Mouse (Mus musculus) lung, adult 2 months (tissue): ENCODE data around the gene C1qtnf7. TPM values are rescaled to one million over a fixed set of nuclear protein-coding genes. Genes with fewer than 3 reads are reported as not detected.
A peak's percentile ranks its signal among the peaks of the same experiment; 100 is the strongest.

Source experiments
- DNase-seq: peaks from one replicate; pipeline ENCODE4 v3.0.0; 2022
- H3K4me1 ChIP-seq: fragments of 200-500 bp; 2 replicates; pipeline ENCODE4 v1.6.1; 2011; ENCODE audit warnings: low read length; ENCODE audit not compliant: control insufficient read depth, insufficient read depth
- H3K4me3 ChIP-seq: fragments of 200-500 bp; replicated peaks from 2 replicates; pipeline ENCODE3; 2011; ENCODE audit warnings: low read depth, mild to moderate bottlenecking, control low read depth, low read length; ENCODE audit errors: extremely low read depth
- CTCF ChIP-seq: fragments of 200-500 bp; IDR thresholded peaks from 2 replicates; pipeline ENCODE4 v1.5.1; 2011; ENCODE audit warnings: mild to moderate bottlenecking, low read length, control low read depth; ENCODE audit not compliant: insufficient read depth
- POLR2A ChIP-seq: fragments of 200-500 bp; IDR thresholded peaks from 2 replicates; pipeline ENCODE4 v1.6.1; 2011; ENCODE audit warnings: low read depth, mild to moderate bottlenecking, control low read depth, low read length, borderline replicate concordance; ENCODE audit errors: extremely low read depth
- WGBS: fragments of 180-500 bp; shearing (Covaris S2); methylation state at CpG from one replicate; pipeline ENCODE4 v1.1.7; 2018; 5-methylcytosine and 5-hydroxymethylcytosine counted together
- polyA plus RNA-seq: library from polyadenylated mRNA; depleted of rRNA; stranded (reverse); fragments of >200 nt; gene quantifications from 2 replicates; pipeline ENCODE4 v1.2.3, GENCODE M21; 2012

The C1qtnf7 gene
- polyA plus RNA-seq, 1 experiment: 25.3 TPM

GRCm38 (mm10) chr5:43601601-43602000 is 86.3 kb downstream of the C1qtnf7 start:
- WGBS: 74% methylated on average over 8 of the region's 8 CpGs
- H3K4me1 ChIP-seq: no peaks in the 10 kb centered on the region
- no peak overlapping the region for H3K4me3 ChIP-seq
- TF ChIP-seq CTCF (no peak), POLR2A (no peak)
- DNase-seq: no peak

DNA sequence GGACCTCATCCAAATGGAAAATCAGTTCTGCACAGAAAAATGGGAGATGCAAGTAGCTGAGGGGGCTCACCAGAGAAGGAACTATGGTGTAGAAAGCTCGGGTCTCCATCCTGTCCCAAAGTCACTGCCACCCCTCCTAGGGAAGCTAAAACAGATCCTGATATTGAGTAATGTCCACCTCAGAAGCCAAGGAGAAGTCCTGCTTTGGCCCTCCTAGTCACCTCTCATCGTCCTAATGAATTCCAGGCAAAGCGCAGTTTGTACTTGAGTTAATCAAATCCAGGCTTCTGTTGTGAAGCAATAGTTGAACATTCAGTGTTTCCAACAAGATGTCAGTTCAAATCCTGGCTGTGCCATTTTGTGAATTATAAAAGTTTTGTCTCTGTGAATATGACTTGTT is 87.2 kb downstream of the C1qtnf7 start:
- TF ChIP-seq CTCF (no peak), POLR2A (no peak)
- Histone ChIP-seq H3K4me1 (no peaks in the 10 kb centered on the region), H3K4me3 (no peak overlapping the region)
- 69% methylated on average over 3 of the region's 3 CpGs for WGBS
- no peak for DNase-seq

DNA sequence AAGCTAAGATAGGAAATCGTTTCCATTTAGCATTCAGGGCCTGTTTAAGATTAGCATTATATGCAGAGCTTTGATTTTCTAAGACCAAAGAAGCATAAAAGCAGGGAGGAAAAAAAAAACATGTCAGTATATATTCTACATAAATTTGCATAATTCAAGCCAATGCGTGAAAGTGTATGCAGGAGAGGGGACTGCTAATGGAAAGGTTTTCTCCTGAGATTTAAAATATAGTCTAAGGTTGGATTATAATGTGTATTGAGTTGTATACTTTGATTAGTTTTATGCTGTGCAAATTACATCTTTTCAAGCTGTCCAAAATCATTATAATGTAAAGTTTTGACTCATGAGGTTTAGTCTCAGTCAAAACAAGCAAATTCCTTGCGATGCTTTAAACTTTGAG is 88.2 kb downstream of the C1qtnf7 start:
- no peak for TF ChIP-seq CTCF
- TF ChIP-seq POLR2A: no peak
- WGBS: 87% methylated on average over 3 of the region's 3 CpGs
- no peak overlapping the region for H3K4me3 ChIP-seq
- DNase-seq: no peak
- H3K4me1 ChIP-seq: no peaks in the 10 kb centered on the region

DNA sequence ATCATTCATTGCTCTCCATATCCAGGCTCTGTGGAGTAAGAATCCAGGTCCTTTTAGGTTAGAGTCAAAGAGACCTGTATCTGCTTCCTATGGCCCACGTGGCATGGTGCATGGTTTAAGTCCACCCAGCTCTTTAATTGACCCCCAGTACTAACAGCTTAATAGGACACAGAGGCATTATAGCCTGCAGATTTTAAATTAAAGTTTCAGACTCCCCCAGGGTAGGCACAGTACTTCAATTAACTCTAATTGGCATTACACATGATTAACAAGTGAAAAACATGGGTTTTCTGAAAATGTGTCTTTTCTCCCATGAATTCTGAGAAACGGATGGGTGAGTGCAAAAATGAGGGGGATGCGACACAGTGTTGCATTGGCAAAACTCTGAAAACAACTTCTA is 92.7 kb downstream of the C1qtnf7 start:
- TF ChIP-seq CTCF: no peak
- TF ChIP-seq POLR2A: no peak
- H3K4me1 ChIP-seq: no peaks in the 10 kb centered on the region
- WGBS: 90% methylated on average over 3 of the region's 3 CpGs
- H3K4me3 ChIP-seq: no peak overlapping the region
- DNase-seq: no peak

- WGBS: 53% methylated on average over 1 of the region's 1 CpGs
- no peak for TF ChIP-seq POLR2A
- no peak for TF ChIP-seq CTCF
- no peak overlapping the region for H3K4me3 ChIP-seq
- no peaks in the 10 kb centered on the region for H3K4me1 ChIP-seq
- no peak for DNase-seq
Measured at GRCm38 (mm10) chr5:43609760-43610159, 94.4 kb downstream of the C1qtnf7 start.

GRCm38 (mm10) chr5:43621575-43622299 is 106.4 kb downstream of the C1qtnf7 start:
- TF ChIP-seq POLR2A: no peak
- TF ChIP-seq CTCF: no peak
- no peak for DNase-seq
- Histone ChIP-seq H3K4me3 (no peak overlapping the region), H3K4me1 (no peaks in the 10 kb centered on the region)
- WGBS: 61% methylated on average over 7 of the region's 7 CpGs

DNA sequence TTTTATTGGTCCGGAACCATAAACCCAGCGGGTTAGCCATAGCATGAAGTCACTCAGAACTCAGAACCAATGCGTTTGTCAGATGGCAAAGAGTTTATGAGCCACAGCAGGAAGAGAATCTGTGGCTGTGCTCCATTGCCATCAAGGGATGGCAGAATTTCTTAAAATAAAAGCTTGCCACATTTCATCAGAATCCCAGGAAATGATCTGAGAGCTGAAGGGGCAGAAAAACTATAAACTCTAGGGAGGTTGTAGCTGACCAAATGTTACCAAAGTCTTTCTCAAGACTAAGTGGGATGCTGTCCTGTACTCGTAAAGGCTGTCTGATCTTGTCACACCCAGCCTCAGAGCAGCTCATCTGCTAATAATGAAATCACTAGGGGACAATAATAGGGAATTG is 110.1 kb downstream of the C1qtnf7 start:
- 80% methylated on average over 4 of the region's 4 CpGs for WGBS
- H3K4me1 ChIP-seq: no peaks in the 10 kb centered on the region
- DNase-seq: no peak
- H3K4me3 ChIP-seq: no peak overlapping the region
- TF ChIP-seq POLR2A (no peak), CTCF (no peak)

- WGBS: 82% methylated on average over 5 of the region's 5 CpGs
- no peaks in the 10 kb centered on the region for H3K4me1 ChIP-seq
- TF ChIP-seq CTCF (no peak), POLR2A (no peak)
- DNase-seq: no peak
- H3K4me3 ChIP-seq: no peak overlapping the region
Measured at GRCm38 (mm10) chr5:43634071-43634601, 118.8 kb downstream of the C1qtnf7 start.

- WGBS: 21% methylated on average over 9 of the region's 9 CpGs
- no peak for DNase-seq
- TF ChIP-seq CTCF (peak; percentile 28; the same call in 1 of the 2 replicates), POLR2A (no peak)
- Histone ChIP-seq H3K4me3 (no peak overlapping the region), H3K4me1 (no peaks in the 10 kb centered on the region)
Measured at GRCm38 (mm10) chr5:43634602-43635081, 119.3 kb downstream of the C1qtnf7 start.

DNA sequence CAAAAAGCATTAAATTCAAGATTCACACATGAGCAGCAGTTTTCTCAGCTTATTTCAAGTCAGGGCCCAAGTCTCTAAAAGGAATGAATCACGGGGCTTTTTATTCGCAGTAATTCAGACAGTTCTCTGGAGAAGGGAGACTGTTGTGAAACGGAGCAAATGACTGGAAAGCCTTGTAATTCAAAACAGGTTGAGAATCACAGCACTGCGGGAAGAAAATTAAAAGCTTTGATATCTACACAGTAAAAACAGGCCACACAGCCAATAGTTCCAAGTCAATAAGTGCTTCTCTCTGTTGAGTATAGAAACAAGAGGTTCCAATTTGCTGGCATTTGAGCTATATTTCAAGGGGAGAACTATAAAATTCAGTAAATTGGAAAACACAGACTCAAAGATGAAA is 129.7 kb downstream of the C1qtnf7 start:
- TF ChIP-seq CTCF (no peak), POLR2A (no peak)
- no peak for DNase-seq
- 79% methylated on average over 4 of the region's 4 CpGs for WGBS
- Histone ChIP-seq H3K4me1 (no peaks in the 10 kb centered on the region), H3K4me3 (no peak overlapping the region)
